ENCODE assay signal across 12 mouse cellular contexts in genomic region chr6:100046186-100046990, GRCm38 (mm10).
DNase-seq lines count a peak whose midpoint lies in the region; ATAC-seq and TF ChIP-seq lines count a peak whose summit lies in the region.
"Had no signal": no experiment of that assay in that cellular context is flagged by ENCODE, and none has a peak within 500 bp of the region (broad histone marks: within the 10 kb centered on the region; RNA-seq: fewer than 3 reads in every experiment).

No protein-coding gene starts in this region.

- no peaks in the 10 kb centered on the region for H3K9me3 ChIP-seq in liver, embryonic 11.5 days (ENCODE audit: control insufficient read depth, low read length)
- H3K9me3 ChIP-seq in liver, postnatal 0 days (ENCODE audit: low read length) = no peaks in the 10 kb centered on the region
- no peaks in the 10 kb centered on the region for H3K9me3 ChIP-seq in forebrain, embryonic 11.5 days (ENCODE audit: control insufficient read depth, low read length)
- H3K9me3 ChIP-seq in intestine, embryonic 16.5 days (ENCODE audit: control insufficient read depth, low read length) = no peaks in the 10 kb centered on the region
- no peaks in the 10 kb centered on the region for H3K9me3 ChIP-seq in neural tube, embryonic 13.5 days

- no peak for DNase-seq in liver, embryonic 11.5 days (ENCODE audit: low spot score)
- no peak for DNase-seq in liver, postnatal 0 days
- peak; percentile 62 for DNase-seq in forebrain, embryonic 11.5 days (ENCODE audit: low spot score)
- no peak for DNase-seq in ovary, postnatal 36 days (ENCODE audit: low spot score)
- DNase-seq: B cell, adult 2 months; heart, postnatal 10 days; lung, adult 2 months had no signal

- no peaks in the 10 kb centered on the region for H3K36me3 ChIP-seq in liver, embryonic 11.5 days (ENCODE audit: control insufficient read depth, insufficient read depth, low read length)
- no peaks in the 10 kb centered on the region for H3K36me3 ChIP-seq in liver, postnatal 0 days (replicated peaks; ENCODE audit: insufficient read depth, low read length)
- H3K36me3 ChIP-seq in forebrain, embryonic 11.5 days (ENCODE audit: control insufficient read depth, insufficient read depth, low read length) = no peaks in the 10 kb centered on the region
- no peaks in the 10 kb centered on the region for H3K36me3 ChIP-seq in intestine, embryonic 16.5 days (ENCODE audit: control insufficient read depth, insufficient read depth, low read length)
- H3K36me3 ChIP-seq in neural tube, embryonic 13.5 days = no peaks in the 10 kb centered on the region

- H3K9ac ChIP-seq in liver, embryonic 11.5 days (ENCODE audit: low read depth, low read length) = no peak overlapping the region
- no peak overlapping the region for H3K9ac ChIP-seq in liver, postnatal 0 days (replicated peaks)
- no peak overlapping the region for H3K9ac ChIP-seq in forebrain, embryonic 11.5 days (ENCODE audit: low read length)
- no peak overlapping the region for H3K9ac ChIP-seq in intestine, embryonic 16.5 days (ENCODE audit: low read depth, low read length)
- no peak overlapping the region for H3K9ac ChIP-seq in neural tube, embryonic 13.5 days

- peaks cover 6% of the 10 kb centered on the region; the same call in 1 of the 2 replicates for H3K4me1 ChIP-seq in liver, embryonic 11.5 days (replicated peaks; ENCODE audit: control insufficient read depth, insufficient read depth, low read length)
- peaks cover 15% of the 10 kb centered on the region for H3K4me1 ChIP-seq in liver, postnatal 0 days (ENCODE audit: insufficient read depth)
- H3K4me1 ChIP-seq in forebrain, embryonic 11.5 days (replicated peaks; ENCODE audit: control insufficient read depth, insufficient read depth, low read length) = peaks cover 6% of the 10 kb centered on the region; the same call in 1 of the 2 replicates
- peaks cover 10% of the 10 kb centered on the region for H3K4me1 ChIP-seq in intestine, embryonic 16.5 days (ENCODE audit: control insufficient read depth, insufficient read depth, low read length)
- H3K4me1 ChIP-seq in neural tube, embryonic 13.5 days (replicated peaks) = peaks cover 27% of the 10 kb centered on the region

- H3K4me2 ChIP-seq in liver, embryonic 11.5 days = peak overlapping the region; percentile 3
- no peak overlapping the region for H3K4me2 ChIP-seq in liver, postnatal 0 days (ENCODE audit: low read depth, low read length)
- H3K4me2 ChIP-seq in forebrain, embryonic 11.5 days (ENCODE audit: low read depth, low read length, severe bottlenecking) = no peak overlapping the region
- peak overlapping the region; percentile 3; the same call in 1 of the 2 replicates for H3K4me2 ChIP-seq in intestine, embryonic 16.5 days (ENCODE audit: low read depth, low read length)
- H3K4me2 ChIP-seq in neural tube, embryonic 13.5 days = peak overlapping the region; percentile 25; the same call in 1 of the 2 replicates

- 19% methylated on average over 12 of the region's 12 CpGs for WGBS in liver, embryonic 11.5 days
- 34% methylated on average over 12 of the region's 12 CpGs for WGBS in liver, postnatal 0 days (ENCODE audit: insufficient replicate concordance)
- 15% methylated on average over 12 of the region's 12 CpGs for WGBS in forebrain, embryonic 11.5 days
- 28% methylated on average over 12 of the region's 12 CpGs for WGBS in intestine, embryonic 16.5 days
- 11% methylated on average over 12 of the region's 12 CpGs for WGBS in neural tube, embryonic 13.5 days

- 0 out of 2 replicates have a peak, but pooled peaks have one; percentile 43 for ATAC-seq in liver, embryonic 11.5 days (replicated peaks; ENCODE audit: low FRiP score)
- no peak for ATAC-seq in liver, postnatal 0 days
- ATAC-seq in forebrain, embryonic 11.5 days (replicated peaks; ENCODE audit: low FRiP score) = peak; percentile 58; the same call in 1 of the 2 replicates
- 0 out of 2 replicates have a peak, but pooled peaks have one; percentile 21 for ATAC-seq in intestine, embryonic 16.5 days
- peak; percentile 78 for ATAC-seq in neural tube, embryonic 13.5 days (ENCODE audit: low read depth)
- no peak for ATAC-seq in activated CD4-positive, CD25-positive, alpha-beta regulatory T cell, adult 4 months
- no peak for ATAC-seq in megakaryocyte, adult 5-6 weeks (ENCODE audit: poor library complexity, severe bottlenecking)

- no peak overlapping the region for H3K27ac ChIP-seq in liver, embryonic 11.5 days (ENCODE audit: low read depth, low read length)
- no peak overlapping the region for H3K27ac ChIP-seq in liver, postnatal 0 days (ENCODE audit: low read depth)
- H3K27ac ChIP-seq in forebrain, embryonic 11.5 days (ENCODE audit: low read depth, low read length) = no peak overlapping the region
- no peak overlapping the region for H3K27ac ChIP-seq in intestine, embryonic 16.5 days (ENCODE audit: low read length)
- H3K27ac ChIP-seq in neural tube, embryonic 13.5 days (replicated peaks) = no peak overlapping the region
- H3K27ac ChIP-seq: layer of hippocampus, adult 2 months had no signal

- H3K4me3 ChIP-seq in liver, embryonic 11.5 days (ENCODE audit: low read depth, low read length) = no peak overlapping the region
- H3K4me3 ChIP-seq in liver, postnatal 0 days (ENCODE audit: low read depth, low read length) = no peak overlapping the region
- no peak overlapping the region for H3K4me3 ChIP-seq in forebrain, embryonic 11.5 days (ENCODE audit: low read depth, low read length)
- no peak overlapping the region for H3K4me3 ChIP-seq in intestine, embryonic 16.5 days (ENCODE audit: low read length)
- no peak overlapping the region for H3K4me3 ChIP-seq in neural tube, embryonic 13.5 days
- H3K4me3 ChIP-seq: layer of hippocampus, adult 2 months had no signal

- H3K27me3 ChIP-seq in liver, embryonic 11.5 days (replicated peaks; ENCODE audit: control insufficient read depth, insufficient read depth, low read length) = no peaks in the 10 kb centered on the region; the same call in none of the 2 replicates
- no peaks in the 10 kb centered on the region for H3K27me3 ChIP-seq in liver, postnatal 0 days (ENCODE audit: insufficient read depth, low read length)
- peaks cover 38% of the 10 kb centered on the region for H3K27me3 ChIP-seq in forebrain, embryonic 11.5 days (ENCODE audit: control insufficient read depth, insufficient read depth, low read length)
- no peaks in the 10 kb centered on the region for H3K27me3 ChIP-seq in intestine, embryonic 16.5 days (replicated peaks; ENCODE audit: control insufficient read depth, insufficient read depth, low read length)
- H3K27me3 ChIP-seq in neural tube, embryonic 13.5 days = peaks cover 96% of the 10 kb centered on the region

- TF ChIP-seq EP300 in liver, postnatal 0 days (IDR thresholded peaks at IDR 0.05; ENCODE audit: low read depth) = no peak

- TF ChIP-seq CTCF in liver, postnatal 0 days (IDR thresholded peaks at IDR 0.05; ENCODE audit: low read depth) = no peak

Comparison
In these comparisons a context has a peak if more than half of its experiments do, and no peak if none do; other contexts are left out.
1. ATAC-seq: peak in liver, embryonic 11.5 days (single experiment), forebrain, embryonic 11.5 days (single experiment), intestine, embryonic 16.5 days (single experiment) and neural tube, embryonic 13.5 days (single experiment); none in liver, postnatal 0 days (single experiment), activated CD4-positive, CD25-positive, alpha-beta regulatory T cell, adult 4 months (single experiment) and megakaryocyte, adult 5-6 weeks (single experiment).
2. H3K4me2 ChIP-seq: peak in liver, embryonic 11.5 days (single experiment), intestine, embryonic 16.5 days (single experiment) and neural tube, embryonic 13.5 days (single experiment); none in liver, postnatal 0 days (single experiment) and forebrain, embryonic 11.5 days (single experiment).